Mouse (Mus musculus): Measurements from ENCODE around the gene Zfp869.
"Not testable (repeated sequence)": the region's sequence is repeated elsewhere in the genome, so short reads cannot be mapped to it uniquely, and the experiment has no call there.

Gene Zfp869

GRCm38 (mm10) chr8:69710624-69711023 is at the start of gene Zfp869:
Gene Zfp869, minus strand, starts transcription at chr8:69710724.
- DNase-seq (ENCODE audit: low read depth) = not testable (repeated sequence)

- DNase-seq (ENCODE audit: low read depth) = no peak
Observed at GRCm38 (mm10) chr8:69758316-69758715, 47.8 kb upstream of the Zfp869 start.

- DNase-seq (ENCODE audit: low read depth) = no peak
Observed at GRCm38 (mm10) chr8:69752437-69752836, 41.9 kb upstream of the Zfp869 start.

GRCm38 (mm10) chr8:69749544-69750454 is 39.3 kb upstream of the Zfp869 start, which contains the start of gene Zfp963:
Gene Zfp963, minus strand, starts transcription at chr8:69749970.
- peak; percentile 99 for DNase-seq (ENCODE audit: low read depth)

- DNase-seq (ENCODE audit: low read depth) = no peak
Observed at GRCm38 (mm10) chr8:69741231-69741630, 30.7 kb upstream of the Zfp869 start.

- DNase-seq (ENCODE audit: low read depth) = no peak
Observed at GRCm38 (mm10) chr8:69740763-69741162, 30.2 kb upstream of the Zfp869 start.

GRCm38 (mm10) chr8:69735495-69735894 is 25.0 kb upstream of the Zfp869 start:
- DNase-seq (ENCODE audit: low read depth) = no peak

GRCm38 (mm10) chr8:69717232-69717580 is 6.7 kb upstream of the Zfp869 start:
- no peak for DNase-seq (ENCODE audit: low read depth)

GRCm38 (mm10) chr8:69716403-69717231 is 6.1 kb upstream of the Zfp869 start:
- DNase-seq (ENCODE audit: low read depth) = peak; percentile 98

- DNase-seq (ENCODE audit: low read depth) = peak; percentile 35
Observed at GRCm38 (mm10) chr8:69715366-69715765, 4.8 kb upstream of the Zfp869 start.

- DNase-seq (ENCODE audit: low read depth) = no peak
Observed at GRCm38 (mm10) chr8:69713516-69713915, 3.0 kb upstream of the Zfp869 start.

GRCm38 (mm10) chr8:69701810-69702209 is 8.7 kb downstream of the Zfp869 start:
- no peak for DNase-seq (ENCODE audit: low read depth)

- not testable (repeated sequence) for DNase-seq (ENCODE audit: low read depth)
Observed at GRCm38 (mm10) chr8:69665051-69665450, 45.5 kb downstream of the Zfp869 start.

GRCm38 (mm10) chr8:69661294-69661693 is 49.2 kb downstream of the Zfp869 start:
- no peak for DNase-seq (ENCODE audit: low read depth)

Measured in naive thymus-derived CD4-positive, alpha-beta T cell, adult 2 months (primary cell).